Mouse (Mus musculus) kidney, adult 2 months (tissue): ENCODE measurements around the gene Scpep1. TPM values are rescaled to one million over a fixed set of nuclear protein-coding genes. Genes with fewer than 3 reads are reported as not detected.

Experiments used
- DNase-seq: peaks from one replicate; pipeline ENCODE4 v3.0.0; 2021
- H3K27ac ChIP-seq: fragments of 200-500 bp; 2 replicates; pipeline ENCODE4 v1.5.1; 2012; ENCODE audit warnings: low read depth, low read length, control low read depth, inconsistent platforms; ENCODE audit not compliant: insufficient read depth
- H3K27me3 ChIP-seq: fragments of 200-500 bp; replicated peaks from 2 replicates; pipeline ENCODE4 v1.6.1; 2012; ENCODE audit warnings: mild to moderate bottlenecking, moderate library complexity, low read length, inconsistent platforms; ENCODE audit not compliant: control insufficient read depth, insufficient read depth
- H3K36me3 ChIP-seq: fragments of 200-500 bp; 2 replicates; pipeline ENCODE4 v1.6.1; 2012; ENCODE audit warnings: mild to moderate bottlenecking, moderate library complexity, low read length, inconsistent platforms; ENCODE audit not compliant: control insufficient read depth, insufficient read depth
- H3K4me1 ChIP-seq: fragments of 200-500 bp; 2 replicates; pipeline ENCODE4 v1.6.1; 2011; ENCODE audit warnings: low read length; ENCODE audit not compliant: control insufficient read depth, insufficient read depth
- H3K4me3 ChIP-seq: fragments of 200-500 bp; 2 replicates; pipeline ENCODE4 v1.5.1; 2011; ENCODE audit warnings: mild to moderate bottlenecking, low read depth, low read length, control low read depth; ENCODE audit not compliant: insufficient read depth
- CTCF ChIP-seq: fragments of 200-500 bp; conservative IDR thresholded peaks from 2 replicates; pipeline ENCODE4 v1.5.1; 2011; ENCODE audit warnings: low read depth, mild to moderate bottlenecking, control low read depth, low read length, moderate library complexity, mixed read lengths; ENCODE audit not compliant: insufficient read depth, insufficient read length
- POLR2A ChIP-seq: fragments of 200-500 bp; IDR thresholded peaks from one replicate; pipeline ENCODE4 v1.6.1; 2011; ENCODE audit warnings: low read depth, low read length, control low read depth
- WGBS: fragments of 180-500 bp; shearing (Covaris S2); methylation state at CpG from one replicate; pipeline ENCODE4 v1.1.7; 2018; 5-methylcytosine and 5-hydroxymethylcytosine counted together
- polyA plus RNA-seq: library from polyadenylated mRNA; depleted of rRNA; stranded (reverse); fragments of >200 nt; gene quantifications from 2 replicates; pipeline ENCODE4 v1.2.3, GENCODE M21; 2012; rRNA removed

The Scpep1 gene
- 61.5 and 74.1 TPM in 2 replicates for polyA plus RNA-seq

DNA sequence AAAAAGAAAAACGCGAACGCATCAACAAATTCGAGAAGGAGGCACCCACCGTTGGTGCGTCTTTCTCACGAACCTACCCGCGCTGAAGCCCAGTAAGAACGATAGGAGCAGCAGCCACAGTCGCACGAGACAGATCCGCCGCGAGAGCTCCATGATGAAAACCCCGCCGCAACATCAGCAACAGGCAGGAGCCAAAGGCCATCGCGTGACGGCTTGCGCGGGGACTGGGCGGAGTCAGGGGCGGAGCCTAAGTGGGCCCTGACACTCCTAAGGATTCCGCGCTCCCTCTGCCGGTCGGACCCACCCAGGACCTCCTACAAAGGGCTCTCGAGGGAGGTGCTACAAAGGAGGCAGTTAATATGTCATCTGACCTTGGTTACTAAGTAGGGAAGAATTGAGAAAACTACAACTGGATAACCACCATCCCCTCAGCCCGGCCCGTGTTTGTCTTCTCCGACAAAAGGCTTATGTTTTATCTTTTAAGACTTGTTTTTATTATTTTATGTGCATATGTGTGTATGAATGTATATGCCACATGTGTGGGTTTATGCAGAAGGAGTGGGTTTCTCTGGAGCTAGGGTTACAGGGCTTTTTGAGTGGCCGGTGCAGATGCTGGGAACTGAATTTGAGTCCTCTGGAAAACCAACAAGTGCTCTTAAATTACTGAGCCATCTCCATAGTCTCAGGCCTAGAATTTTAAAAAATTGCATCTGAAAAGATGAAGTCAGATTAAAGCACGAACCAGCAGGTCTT is at the start of gene Scpep1:
Gene Scpep1, minus strand, starts transcription at position 249 of the 753 bp plus-strand sequence.
- H3K4me3 ChIP-seq = peak within 1 kb of the TSS; percentile 87
- H3K36me3 ChIP-seq = no peaks in the 10 kb centered on the region; the same call in 1 of the 2 replicates
- TF ChIP-seq POLR2A = peak; percentile 48
- TF ChIP-seq CTCF = peak; percentile 78
- DNase-seq = peak; percentile 99
- 3% methylated on average over 34 of the region's 34 CpGs for WGBS
- H3K27ac ChIP-seq = peak within 1 kb of the TSS; percentile 83
- no peaks in the 10 kb centered on the region for H3K27me3 ChIP-seq
- H3K4me1 ChIP-seq = peaks cover 3% of the 10 kb centered on the region; the same call in 1 of the 2 replicates

DNA sequence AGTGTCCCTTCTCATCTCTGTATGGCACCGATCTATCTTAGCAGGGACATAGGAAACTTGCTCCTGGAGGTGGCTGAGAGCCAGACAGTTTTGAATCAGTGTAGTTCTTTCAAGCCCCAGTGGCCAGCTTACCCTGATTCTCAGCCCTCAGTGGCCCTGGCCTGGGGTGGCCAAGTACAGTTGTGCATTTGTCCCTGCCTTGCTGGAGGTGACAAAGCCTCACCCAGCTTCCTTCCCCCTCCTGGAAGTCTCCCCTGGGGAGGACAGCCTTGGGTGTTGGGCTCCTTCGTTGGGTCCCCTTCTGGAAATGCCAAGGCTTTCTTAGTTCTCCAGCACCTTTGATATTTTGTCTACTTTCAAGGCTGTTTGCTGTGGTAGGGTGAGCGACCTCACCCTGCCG is 48.5 kb upstream of the Scpep1 start:
- Histone ChIP-seq H3K4me3 (no peak overlapping the region; the same call in 1 of the 2 replicates), H3K36me3 (peaks cover 3% of the 10 kb centered on the region; the same call in 1 of the 2 replicates), H3K27me3 (no peaks in the 10 kb centered on the region), H3K4me1 (peaks cover 21% of the 10 kb centered on the region), H3K27ac (peak overlapping the region; percentile 62)
- 42% methylated on average over 4 of the region's 4 CpGs for WGBS
- peak; percentile 45 for DNase-seq
- TF ChIP-seq POLR2A (no peak), CTCF (no peak)

DNA sequence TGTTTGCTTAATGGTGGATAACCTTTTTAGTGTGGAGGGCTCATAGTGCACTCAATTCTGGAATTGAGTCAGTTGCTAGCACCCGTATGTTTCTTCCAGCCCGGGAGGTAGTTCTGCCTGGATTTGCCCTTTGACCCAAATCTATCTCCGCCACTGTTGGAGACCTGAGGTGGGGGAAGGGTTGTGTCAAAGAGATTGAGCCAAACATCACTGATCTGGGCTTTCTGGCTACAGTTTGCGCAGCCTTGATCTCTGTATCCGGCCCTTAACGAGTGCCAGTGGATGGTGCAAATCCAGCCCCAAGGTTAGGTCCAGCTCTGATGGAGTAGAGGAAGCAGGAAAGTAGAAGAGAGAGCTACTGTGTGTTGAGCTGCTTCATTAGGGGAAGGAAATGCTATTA is 47.8 kb upstream of the Scpep1 start:
- H3K4me3 ChIP-seq = peak overlapping the region; percentile 19; the same call in 1 of the 2 replicates
- no peaks in the 10 kb centered on the region for H3K27me3 ChIP-seq
- peaks cover 18% of the 10 kb centered on the region for H3K4me1 ChIP-seq
- H3K36me3 ChIP-seq = peaks cover 3% of the 10 kb centered on the region; the same call in 1 of the 2 replicates
- DNase-seq = peak; percentile 75
- peak overlapping the region; percentile 46 for H3K27ac ChIP-seq
- WGBS = 25% methylated on average over 6 of the region's 6 CpGs
- TF ChIP-seq POLR2A = no peak
- TF ChIP-seq CTCF = no peak

DNA sequence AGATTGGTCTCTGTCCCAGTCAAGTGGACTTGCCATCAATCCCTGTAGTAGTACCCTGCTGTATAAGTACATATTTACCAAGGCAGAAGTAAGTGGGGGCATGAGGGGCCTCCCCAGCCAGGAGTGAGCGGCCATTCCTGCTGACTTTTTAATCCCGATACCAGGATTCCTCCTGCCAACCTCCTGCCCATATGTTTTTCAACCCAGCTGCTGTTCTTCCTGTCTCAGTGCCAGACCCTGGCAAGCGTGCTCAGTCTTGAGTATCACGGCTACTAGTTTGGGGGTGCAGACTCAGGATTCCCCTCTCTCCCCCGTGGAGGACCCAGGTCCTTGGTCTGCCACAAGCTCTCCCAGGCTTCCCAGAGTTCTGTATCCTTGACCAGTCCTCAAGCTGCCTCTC is 47.4 kb upstream of the Scpep1 start:
- H3K4me1 ChIP-seq = peaks cover 14% of the 10 kb centered on the region
- H3K27ac ChIP-seq = peak overlapping the region; percentile 46
- H3K27me3 ChIP-seq = no peaks in the 10 kb centered on the region
- DNase-seq = no peak
- H3K36me3 ChIP-seq = peaks cover 3% of the 10 kb centered on the region; the same call in 1 of the 2 replicates
- TF ChIP-seq CTCF = no peak
- WGBS = 37% methylated on average over 5 of the region's 5 CpGs
- peak overlapping the region; percentile 19 for H3K4me3 ChIP-seq

DNA sequence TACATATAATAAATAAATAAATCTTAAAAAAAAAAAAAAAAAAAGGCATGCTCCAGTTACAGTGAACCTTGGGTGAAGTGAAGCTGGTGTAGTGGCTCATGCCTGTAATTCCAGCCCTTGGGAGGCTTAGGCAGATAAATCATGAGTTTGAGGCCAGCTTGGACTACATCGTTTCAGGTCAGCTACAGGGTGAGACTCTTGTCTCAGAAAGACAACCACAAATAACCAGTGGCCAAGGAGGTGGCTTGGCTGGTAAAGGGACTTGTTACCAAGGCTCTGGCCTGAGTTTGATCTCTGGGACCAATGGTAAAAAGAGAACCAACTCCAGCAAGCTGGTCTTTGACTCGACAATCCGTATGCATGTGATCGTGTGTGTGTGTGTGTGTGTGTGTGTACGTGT is 46.8 kb upstream of the Scpep1 start:
- no peaks in the 10 kb centered on the region for H3K27me3 ChIP-seq
- peak overlapping the region; percentile 46 for H3K27ac ChIP-seq
- H3K36me3 ChIP-seq = peaks cover 3% of the 10 kb centered on the region; the same call in 1 of the 2 replicates
- no peak for DNase-seq
- 72% methylated on average over 5 of the region's 5 CpGs for WGBS
- H3K4me1 ChIP-seq = peaks cover 14% of the 10 kb centered on the region
- peak overlapping the region; percentile 25 for H3K4me3 ChIP-seq
- no peak for TF ChIP-seq CTCF
- TF ChIP-seq POLR2A = no peak

DNA sequence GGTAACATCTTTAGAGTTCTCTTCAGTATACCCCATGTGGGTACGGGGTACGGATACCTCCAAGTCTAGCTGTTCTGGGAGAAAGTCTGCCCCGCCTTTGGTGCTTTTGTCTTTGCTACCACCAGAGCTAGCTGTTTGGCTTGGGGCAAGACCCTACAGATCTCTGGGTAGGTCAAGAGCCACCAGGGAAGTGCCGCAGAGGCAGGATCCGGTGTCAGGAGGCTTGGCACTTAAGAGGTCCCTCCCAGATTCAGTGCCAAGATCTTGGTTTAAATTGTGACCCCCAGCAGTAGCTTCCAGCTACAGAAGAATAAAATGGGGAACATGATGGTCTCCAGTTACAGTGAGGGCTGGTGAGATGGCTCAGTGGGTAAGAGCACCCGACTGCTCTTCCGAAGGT is 46.3 kb upstream of the Scpep1 start:
- no peaks in the 10 kb centered on the region for H3K27me3 ChIP-seq

DNA sequence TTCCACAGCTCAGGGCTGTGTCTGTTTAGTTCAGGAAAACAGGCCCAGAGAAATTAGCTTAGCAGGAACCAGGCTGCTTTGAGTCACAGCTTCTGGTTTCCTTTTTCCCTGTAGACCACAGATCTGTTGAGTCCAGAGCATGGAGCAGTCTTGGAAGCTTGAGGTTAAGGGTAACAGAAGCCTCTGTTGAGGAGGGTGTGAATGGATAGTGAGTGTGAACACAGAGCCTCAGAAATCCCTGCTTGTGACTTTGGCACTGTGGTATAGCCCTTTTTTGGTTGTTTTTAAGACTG is 45.2 kb upstream of the Scpep1 start:
- Histone ChIP-seq H3K27ac (peak overlapping the region; percentile 75), H3K36me3 (no peaks in the 10 kb centered on the region), H3K4me3 (peak overlapping the region; percentile 82), H3K4me1 (peaks cover 14% of the 10 kb centered on the region), H3K27me3 (no peaks in the 10 kb centered on the region)
- no peak for DNase-seq
- TF ChIP-seq CTCF (no peak), POLR2A (no peak)

More for the DNA sequence above, 46.3 kb upstream of the Scpep1 start:
- peaks cover 3% of the 10 kb centered on the region; the same call in 1 of the 2 replicates for H3K36me3 ChIP-seq
- H3K4me3 ChIP-seq = peak overlapping the region; percentile 14; the same call in 1 of the 2 replicates
- H3K27ac ChIP-seq = no peak overlapping the region
- peaks cover 14% of the 10 kb centered on the region for H3K4me1 ChIP-seq
- no peak for TF ChIP-seq CTCF
- TF ChIP-seq POLR2A = no peak
- WGBS = 76% methylated on average over 7 of the region's 7 CpGs
- no peak for DNase-seq
